Mouse (Mus musculus): Measurements from ENCODE around the gene Shank1. TPM values are rescaled to one million over a fixed set of nuclear protein-coding genes. Genes with fewer than 3 reads are reported as not detected.

Shank1 gene
- polyA plus RNA-seq, 1 experiment from 2014 or later = 12.8 TPM

DNA sequence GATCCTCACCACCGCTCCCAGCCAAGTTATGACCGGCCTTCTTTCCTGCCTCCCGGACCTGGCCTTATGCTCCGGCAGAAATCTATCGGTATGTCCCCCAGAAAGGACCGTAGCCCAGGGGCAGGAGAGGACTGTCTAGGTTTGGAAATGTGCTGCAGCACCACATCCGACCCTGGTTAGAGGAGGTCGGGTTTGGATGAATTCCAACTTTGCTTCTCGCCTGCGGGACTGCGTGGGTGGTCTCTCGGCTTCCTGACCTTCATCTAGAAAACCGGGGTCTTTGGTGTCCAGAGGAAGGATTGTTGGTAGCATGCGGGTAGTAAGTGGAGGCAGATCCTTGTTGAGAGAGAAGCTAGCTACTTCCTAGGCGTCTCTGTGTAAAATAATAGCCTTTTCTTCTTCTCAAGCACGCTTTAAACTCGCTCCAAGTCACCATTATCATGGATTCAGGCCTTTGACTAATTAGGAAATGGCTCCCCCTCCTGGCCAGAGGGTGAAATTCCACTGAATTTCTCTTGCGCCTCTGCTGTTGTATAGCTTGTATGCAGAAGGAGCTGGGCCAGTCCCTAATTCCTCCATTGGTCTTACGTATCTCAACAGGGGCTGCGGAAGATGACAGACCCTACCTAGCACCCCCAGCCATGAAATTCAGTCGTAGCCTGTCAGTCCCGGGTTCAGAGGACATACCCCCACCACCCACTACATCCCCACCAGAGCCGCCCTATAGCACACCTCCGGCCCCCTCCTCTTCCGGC lies 41.1 kb downstream of the Shank1 start:
- Histone ChIP-seq H3K9ac (peak overlapping the region; percentile 37), H3K9me3 (replicated peaks) (no peaks in the 10 kb centered on the region), H3K4me1 (peaks cover 47% of the 10 kb centered on the region), H3K4me2 (replicated peaks) (peak overlapping the region; percentile 47), H3K36me3 (peaks cover 7% of the 10 kb centered on the region), H3K27me3 (peaks cover 82% of the 10 kb centered on the region), H3K27ac (no peak overlapping the region), H3K4me3 (peak overlapping the region; percentile 2)
- WGBS = 4% methylated on average over 25 of the region's 25 CpGs
- peak; percentile 46 for ATAC-seq (ENCODE audit: low FRiP score)

DNA sequence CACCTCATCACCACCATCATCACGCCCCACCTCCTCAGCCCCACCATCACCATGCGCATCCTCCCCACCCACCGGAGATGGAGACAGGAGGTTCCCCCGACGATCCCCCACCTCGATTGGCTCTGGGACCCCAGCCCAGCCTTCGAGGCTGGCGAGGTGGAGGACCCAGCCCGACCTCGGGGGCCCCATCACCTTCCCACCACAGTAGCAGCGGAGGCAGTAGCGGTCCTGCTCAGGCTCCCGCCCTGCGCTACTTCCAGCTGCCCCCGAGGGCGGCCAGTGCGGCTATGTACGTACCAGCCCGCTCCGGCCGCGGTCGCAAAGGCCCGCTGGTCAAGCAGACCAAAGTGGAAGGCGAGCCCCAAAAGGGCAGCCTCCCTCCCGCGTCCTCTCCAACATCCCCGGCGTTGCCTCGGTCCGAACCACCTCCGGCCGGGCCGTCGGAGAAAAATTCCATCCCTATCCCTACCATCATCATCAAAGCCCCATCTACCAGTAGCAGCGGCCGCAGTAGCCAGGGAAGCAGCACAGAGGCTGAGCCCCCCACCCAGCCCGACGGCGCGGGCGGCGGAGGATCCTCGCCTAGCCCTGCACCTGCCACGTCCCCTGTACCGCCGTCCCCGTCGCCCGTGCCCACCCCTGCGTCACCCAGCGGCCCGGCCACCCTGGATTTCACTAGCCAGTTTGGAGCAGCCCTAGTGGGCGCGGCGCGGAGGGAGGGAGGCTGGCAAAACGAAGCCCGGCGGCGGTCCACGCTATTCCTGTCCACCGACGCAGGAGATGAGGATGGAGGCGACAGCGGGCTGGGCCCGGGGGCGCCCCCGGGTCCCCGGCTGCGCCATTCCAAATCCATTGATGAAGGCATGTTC lies 42.1 kb downstream of the Shank1 start:
- ATAC-seq (ENCODE audit: low FRiP score) = peak; percentile 4; the same call in 1 of the 2 replicates
- peak overlapping the region; percentile 15; the same call in 1 of the 2 replicates for H3K4me3 ChIP-seq
- peak overlapping the region; percentile 47 for H3K4me2 ChIP-seq (replicated peaks)
- 3% methylated on average over 69 of the region's 71 CpGs for WGBS
- peak overlapping the region; percentile 37 for H3K9ac ChIP-seq
- no peaks in the 10 kb centered on the region for H3K9me3 ChIP-seq (replicated peaks)
- no peak overlapping the region for H3K27ac ChIP-seq
- H3K4me1 ChIP-seq = peaks cover 57% of the 10 kb centered on the region
- 0 out of 2 replicates have a peak, but pooled peaks cover 4% of the 10 kb centered on the region for H3K36me3 ChIP-seq
- peaks cover 92% of the 10 kb centered on the region for H3K27me3 ChIP-seq

DNA sequence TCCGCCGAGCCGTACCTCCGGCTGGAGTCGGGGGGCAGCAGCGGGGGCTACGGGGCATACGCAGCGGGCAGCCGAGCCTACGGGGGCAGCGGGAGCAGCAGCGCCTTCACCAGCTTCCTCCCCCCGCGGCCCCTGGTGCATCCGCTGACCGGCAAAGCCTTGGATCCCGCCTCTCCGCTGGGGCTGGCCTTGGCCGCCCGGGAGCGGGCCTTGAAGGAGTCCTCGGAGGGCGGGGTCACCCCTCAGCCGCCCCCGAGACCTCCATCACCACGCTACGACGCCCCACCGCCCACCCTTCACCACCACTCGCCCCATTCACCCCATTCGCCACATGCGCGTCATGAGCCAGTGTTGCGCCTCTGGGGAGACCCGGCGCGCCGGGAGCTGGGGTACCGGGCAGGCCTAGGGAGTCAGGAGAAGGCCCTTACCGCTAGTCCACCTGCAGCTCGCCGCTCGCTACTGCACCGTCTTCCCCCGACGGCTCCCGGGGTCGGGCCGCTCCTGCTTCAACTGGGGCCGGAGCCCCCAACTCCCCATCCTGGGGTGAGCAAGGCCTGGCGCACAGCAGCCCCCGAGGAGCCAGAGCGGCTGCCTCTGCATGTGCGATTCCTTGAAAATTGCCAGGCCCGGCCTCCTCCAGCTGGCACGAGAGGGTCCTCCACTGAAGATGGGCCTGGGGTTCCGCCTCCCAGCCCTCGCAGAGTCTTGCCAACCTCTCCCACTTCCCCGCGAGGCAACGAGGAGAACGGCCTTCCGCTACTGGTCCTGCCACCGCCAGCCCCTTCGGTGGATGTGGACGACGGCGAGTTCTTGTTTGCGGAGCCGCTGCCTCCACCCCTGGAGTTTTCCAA lies 42.9 kb downstream of the Shank1 start:
- Histone ChIP-seq H3K4me2 (replicated peaks) (peak overlapping the region; percentile 28), H3K36me3 (0 out of 2 replicates have a peak, but pooled peaks cover 4% of the 10 kb centered on the region), H3K9ac (peak overlapping the region; percentile 29), H3K4me3 (peak overlapping the region; percentile 15), H3K4me1 (peaks cover 64% of the 10 kb centered on the region), H3K27me3 (peaks cover 94% of the 10 kb centered on the region), H3K9me3 (replicated peaks) (no peaks in the 10 kb centered on the region), H3K27ac (no peak overlapping the region)
- no peak for ATAC-seq (ENCODE audit: low FRiP score)
- 3% methylated on average over 68 of the region's 71 CpGs for WGBS

DNA sequence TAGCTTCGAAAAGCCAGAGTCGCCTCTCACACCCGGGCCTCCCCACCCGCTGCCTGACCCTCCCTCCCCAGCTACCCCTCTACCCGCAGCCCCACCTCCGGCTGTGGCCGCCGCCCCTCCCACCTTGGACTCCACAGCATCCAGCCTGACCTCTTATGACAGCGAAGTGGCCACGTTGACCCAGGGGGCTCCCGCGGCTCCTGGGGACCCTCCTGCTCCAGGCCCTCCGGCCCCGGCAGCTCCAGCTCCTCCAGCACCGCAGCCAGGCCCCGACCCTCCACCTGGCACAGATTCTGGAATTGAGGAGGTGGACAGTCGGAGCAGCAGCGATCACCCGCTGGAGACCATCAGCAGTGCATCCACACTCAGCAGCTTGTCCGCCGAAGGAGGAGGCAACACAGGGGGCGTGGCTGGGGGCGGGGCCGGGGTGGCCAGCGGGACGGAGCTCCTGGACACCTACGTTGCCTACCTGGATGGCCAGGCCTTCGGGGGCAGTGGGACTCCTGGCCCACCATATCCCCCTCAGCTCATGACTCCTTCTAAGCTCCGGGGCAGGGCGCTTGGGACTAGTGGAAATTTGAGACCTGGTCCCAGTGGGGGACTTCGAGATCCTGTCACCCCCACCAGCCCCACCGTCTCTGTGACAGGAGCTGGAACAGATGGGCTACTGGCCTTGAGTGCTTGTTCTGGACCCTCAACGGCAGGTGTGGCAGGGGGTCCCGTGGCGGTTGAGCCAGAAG lies 43.7 kb downstream of the Shank1 start:
- H3K4me1 ChIP-seq = peaks cover 68% of the 10 kb centered on the region
- 0 out of 2 replicates have a peak overlapping the region, but pooled peaks have one; percentile 13 for H3K9ac ChIP-seq
- WGBS = under 1% methylated on average over 34 of the region's 35 CpGs
- H3K27me3 ChIP-seq = peaks cover 92% of the 10 kb centered on the region
- peak overlapping the region; percentile 28 for H3K4me2 ChIP-seq (replicated peaks)
- H3K9me3 ChIP-seq (replicated peaks) = no peaks in the 10 kb centered on the region
- H3K4me3 ChIP-seq = no peak overlapping the region
- ATAC-seq (ENCODE audit: low FRiP score) = no peak
- 0 out of 2 replicates have a peak, but pooled peaks cover under 1% of the 10 kb centered on the region for H3K36me3 ChIP-seq
- H3K27ac ChIP-seq = no peak overlapping the region

DNA sequence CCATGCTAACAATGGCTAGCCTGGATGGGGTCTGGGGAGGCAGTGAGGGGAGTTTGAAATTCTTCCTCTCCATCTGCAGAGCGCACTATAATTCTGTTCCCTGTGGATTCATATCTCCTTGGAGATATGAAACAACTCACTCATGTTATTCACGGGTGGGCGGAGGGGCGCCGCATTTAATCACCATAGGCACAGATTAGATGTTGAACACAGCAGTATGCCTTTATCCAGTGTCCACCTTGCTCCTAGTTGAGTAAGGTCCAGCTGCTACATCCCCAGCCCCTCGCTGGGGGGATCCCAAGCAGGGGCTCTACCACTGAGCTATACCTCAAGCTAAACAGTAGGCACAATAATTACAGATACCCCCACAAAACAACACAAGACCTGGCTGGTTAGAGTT lies 45.4 kb downstream of the Shank1 start:
- no peak overlapping the region for H3K4me2 ChIP-seq (replicated peaks)
- no peaks in the 10 kb centered on the region for H3K36me3 ChIP-seq
- 61% methylated on average over 6 of the region's 6 CpGs for WGBS
- H3K27ac ChIP-seq = no peak overlapping the region
- no peak overlapping the region for H3K4me3 ChIP-seq
- H3K9ac ChIP-seq = no peak overlapping the region
- H3K4me1 ChIP-seq = peaks cover 76% of the 10 kb centered on the region
- H3K27me3 ChIP-seq = peaks cover 82% of the 10 kb centered on the region
- no peak for ATAC-seq (ENCODE audit: low FRiP score)
- H3K9me3 ChIP-seq (replicated peaks) = no peaks in the 10 kb centered on the region

DNA sequence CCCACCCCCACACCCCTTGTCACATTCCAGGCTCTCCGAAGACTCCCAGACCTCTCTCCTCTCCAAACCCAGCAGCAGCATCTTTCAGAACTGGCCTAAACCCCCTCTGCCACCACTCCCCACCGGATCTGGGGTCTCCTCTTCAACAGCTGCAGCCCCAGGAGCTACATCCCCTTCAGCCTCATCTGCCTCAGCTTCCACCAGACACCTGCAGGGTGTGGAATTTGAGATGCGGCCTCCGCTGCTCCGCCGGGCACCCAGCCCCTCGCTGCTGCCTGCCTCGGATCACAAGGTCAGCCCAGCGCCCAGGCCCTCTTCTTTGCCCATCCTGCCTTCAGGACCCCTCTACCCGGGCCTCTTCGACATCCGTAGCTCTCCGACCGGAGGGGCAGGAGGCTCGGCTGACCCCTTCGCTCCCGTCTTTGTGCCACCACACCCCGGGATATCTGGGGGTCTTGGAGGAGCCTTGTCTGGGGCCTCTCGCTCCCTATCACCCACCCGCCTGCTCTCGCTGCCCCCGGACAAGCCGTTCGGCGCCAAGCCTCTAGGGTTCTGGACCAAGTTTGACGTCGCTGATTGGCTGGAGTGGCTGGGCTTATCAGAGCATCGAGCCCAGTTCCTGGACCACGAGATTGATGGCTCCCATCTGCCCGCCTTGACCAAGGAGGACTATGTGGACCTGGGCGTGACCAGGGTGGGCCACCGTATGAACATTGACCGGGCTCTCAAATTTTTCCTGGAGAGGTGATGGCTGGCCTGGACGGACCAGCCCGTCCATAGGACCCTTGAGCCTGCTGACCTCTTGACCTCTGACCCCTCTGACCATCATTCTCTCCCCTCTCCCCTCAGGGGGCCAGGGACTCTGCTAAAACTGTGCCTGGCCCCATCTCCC lies 46.8 kb downstream of the Shank1 start:
- Histone ChIP-seq H3K9ac (peak overlapping the region; percentile 39; the same call in 1 of the 2 replicates), H3K4me1 (peaks cover 70% of the 10 kb centered on the region), H3K36me3 (no peaks in the 10 kb centered on the region), H3K27me3 (peaks cover 83% of the 10 kb centered on the region), H3K27ac (no peak overlapping the region), H3K4me3 (peak overlapping the region; percentile 10; the same call in 1 of the 2 replicates), H3K4me2 (replicated peaks) (peak overlapping the region; percentile 19), H3K9me3 (replicated peaks) (no peaks in the 10 kb centered on the region)
- no peak for ATAC-seq (ENCODE audit: low FRiP score)
- 2% methylated on average over 35 of the region's 35 CpGs for WGBS

DNA sequence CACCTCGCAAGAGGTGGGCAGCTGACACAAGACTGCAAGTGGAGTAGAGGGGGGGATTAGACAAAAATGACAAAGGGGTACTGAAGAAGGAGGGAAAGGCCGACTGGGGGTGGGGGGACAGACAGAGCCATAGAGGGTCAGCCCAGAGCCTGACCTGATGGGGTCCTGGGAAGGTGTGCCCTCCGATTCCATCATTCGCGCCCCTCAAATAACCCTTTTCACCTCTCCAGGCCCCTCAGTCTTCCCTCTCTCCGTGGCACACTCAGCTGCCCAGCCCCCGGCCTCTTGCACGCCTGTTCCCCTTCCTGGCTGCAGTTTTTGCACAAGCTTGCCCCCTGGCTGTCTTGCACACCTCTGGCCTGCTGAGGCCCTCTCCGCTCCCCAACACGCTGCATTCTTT lies 47.5 kb downstream of the Shank1 start:
- H3K27me3 ChIP-seq = peaks cover 83% of the 10 kb centered on the region
- no peaks in the 10 kb centered on the region for H3K9me3 ChIP-seq (replicated peaks)
- peaks cover 63% of the 10 kb centered on the region for H3K4me1 ChIP-seq
- 11% methylated on average over 9 of the region's 10 CpGs for WGBS
- no peak for ATAC-seq (ENCODE audit: low FRiP score)
- H3K4me2 ChIP-seq (replicated peaks) = peak overlapping the region; percentile 19
- H3K27ac ChIP-seq = no peak overlapping the region
- H3K36me3 ChIP-seq = no peaks in the 10 kb centered on the region
- H3K9ac ChIP-seq = peak overlapping the region; percentile 39; the same call in 1 of the 2 replicates
- no peak overlapping the region for H3K4me3 ChIP-seq

DNA sequence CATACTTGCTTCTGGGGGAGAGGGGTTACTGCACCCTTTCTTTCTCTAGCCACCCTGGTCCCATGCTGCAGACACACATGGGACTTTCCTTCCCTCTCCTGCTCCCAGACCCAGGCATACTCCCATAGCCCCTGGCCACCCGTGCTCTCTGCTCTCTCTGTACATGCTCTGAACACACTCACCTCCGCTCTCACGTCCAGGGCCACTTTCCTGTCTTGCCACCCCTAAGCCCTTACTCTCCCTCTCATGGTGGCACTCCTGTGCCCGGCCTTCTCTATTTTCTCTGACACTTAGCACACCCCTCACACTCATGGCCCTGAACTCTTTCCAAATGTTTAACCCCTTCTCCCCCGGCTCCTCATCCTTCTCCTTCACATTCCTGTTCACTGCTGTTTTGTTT lies 48.0 kb downstream of the Shank1 start:
- 0 out of 2 replicates have a peak overlapping the region, but pooled peaks have one; percentile 8 for H3K4me2 ChIP-seq (replicated peaks)
- 14% methylated on average over 5 of the region's 5 CpGs for WGBS
- no peak overlapping the region; the same call in 1 of the 2 replicates for H3K4me3 ChIP-seq
- H3K27ac ChIP-seq = peak overlapping the region; percentile 48
- ATAC-seq (ENCODE audit: low FRiP score) = no peak
- peaks cover 58% of the 10 kb centered on the region for H3K4me1 ChIP-seq
- H3K9me3 ChIP-seq (replicated peaks) = no peaks in the 10 kb centered on the region
- peaks cover 83% of the 10 kb centered on the region for H3K27me3 ChIP-seq
- peak overlapping the region; percentile 39; the same call in 1 of the 2 replicates for H3K9ac ChIP-seq
- H3K36me3 ChIP-seq = no peaks in the 10 kb centered on the region

DNA sequence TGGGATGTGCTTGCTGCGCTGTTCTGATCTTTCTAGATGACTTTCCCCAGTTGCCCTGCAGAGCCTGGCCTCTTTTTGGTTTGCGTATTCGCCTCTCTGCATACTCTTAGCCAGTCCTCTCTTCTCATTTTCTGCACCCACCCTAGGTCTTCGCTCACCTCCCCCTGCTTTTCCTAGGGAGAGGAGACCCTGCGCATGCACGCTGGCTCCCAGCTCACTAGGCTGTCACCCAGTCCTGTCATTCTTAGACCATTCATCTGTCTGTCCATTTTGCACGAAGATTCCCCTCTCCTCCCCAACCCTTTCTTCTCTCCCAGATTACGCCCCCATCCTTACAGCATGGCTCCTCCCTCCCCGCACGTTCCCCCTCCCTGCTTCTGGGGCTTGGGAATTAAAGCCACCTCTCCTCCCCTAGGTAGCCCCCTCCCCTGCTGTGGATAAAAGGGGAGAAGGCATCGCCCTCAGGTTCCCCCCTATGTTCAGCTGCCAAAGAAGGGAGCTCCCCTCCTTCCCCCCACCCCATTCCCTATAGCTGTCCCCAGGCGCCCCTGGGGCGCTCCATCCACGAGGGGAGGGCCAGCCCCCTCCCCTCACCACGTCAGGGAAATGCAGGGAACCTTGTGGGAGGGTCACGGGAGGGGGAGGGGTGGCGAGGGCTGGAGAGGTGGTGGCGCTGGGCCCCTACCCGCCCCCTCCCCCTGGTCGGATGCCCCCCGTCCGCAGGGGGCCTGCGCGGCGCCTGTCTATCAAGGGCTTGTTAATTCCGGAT lies 49.0 kb downstream of the Shank1 start:
- Histone ChIP-seq H3K4me2 (replicated peaks) (peak overlapping the region; percentile 85), H3K27me3 (peaks cover 72% of the 10 kb centered on the region), H3K9ac (peak overlapping the region; percentile 65), H3K9me3 (replicated peaks) (no peaks in the 10 kb centered on the region), H3K36me3 (no peaks in the 10 kb centered on the region), H3K4me3 (peak overlapping the region; percentile 43), H3K27ac (peak overlapping the region; percentile 95), H3K4me1 (peaks cover 47% of the 10 kb centered on the region)
- 3% methylated on average over 24 of the region's 26 CpGs for whole genome bisulfite sequencing
- ATAC-seq (ENCODE audit: low FRiP score) = peak; percentile 44
